18 mouse cellular contexts compared by ENCODE assay signal in the genomic region with DNA sequence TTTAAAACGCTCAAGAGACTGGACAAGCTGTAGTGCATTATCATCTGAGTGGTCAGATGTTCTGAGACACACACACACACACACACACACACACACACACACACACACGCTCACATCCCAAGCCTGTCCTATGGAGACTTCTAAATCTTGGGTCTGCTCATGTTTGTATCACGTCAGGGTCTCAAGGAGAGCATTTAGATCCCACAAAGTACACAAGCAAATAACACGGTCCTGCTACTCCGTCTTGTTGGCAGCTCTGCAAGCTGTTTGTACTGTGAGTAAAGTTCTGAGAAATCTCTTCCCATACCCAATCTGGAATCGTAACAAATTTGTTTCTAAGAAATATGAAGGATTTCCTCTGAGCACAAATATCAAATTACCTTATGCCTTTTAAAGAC.
A peak's percentile ranks its signal among the peaks of the same experiment; 100 is the strongest.
DNase-seq lines count a peak whose midpoint lies in the region; ATAC-seq lines count a peak whose summit lies in the region.
"Had no signal": no experiment of that assay in that cellular context is flagged by ENCODE, and none has a peak within 500 bp of the region (broad histone marks: within the 10 kb centered on the region; RNA-seq: fewer than 3 reads in every experiment).

No protein-coding gene starts in this region.

- no peaks in the 10 kb centered on the region for H3K9me3 ChIP-seq in embryonic facial prominence, embryonic 13.5 days
- no peaks in the 10 kb centered on the region for H3K9me3 ChIP-seq in embryonic facial prominence, embryonic 10.5 days
- H3K9me3 ChIP-seq in heart, embryonic 15.5 days (replicated peaks): no peaks in the 10 kb centered on the region
- H3K9me3 ChIP-seq: hindbrain, embryonic 15.5 days; limb, embryonic 12.5 days; midbrain, embryonic 13.5 days; neural tube, embryonic 15.5 days had no signal

- 0 out of 2 replicates have a peak, but pooled peaks cover 3% of the 10 kb centered on the region for H3K4me1 ChIP-seq in embryonic facial prominence, embryonic 13.5 days
- no peaks in the 10 kb centered on the region for H3K4me1 ChIP-seq in embryonic facial prominence, embryonic 10.5 days
- H3K4me1 ChIP-seq in heart, embryonic 15.5 days (replicated peaks): peaks cover 10% of the 10 kb centered on the region
- H3K4me1 ChIP-seq: hindbrain, embryonic 15.5 days; midbrain, embryonic 13.5 days; neural tube, embryonic 15.5 days had no signal

- 56% methylated on average over 6 of the region's 6 CpGs for WGBS in embryonic facial prominence, embryonic 13.5 days
- WGBS in embryonic facial prominence, embryonic 10.5 days: 88% methylated on average over 6 of the region's 6 CpGs
- 58% methylated on average over 6 of the region's 6 CpGs for WGBS in heart, embryonic 15.5 days

- no peaks in the 10 kb centered on the region for H3K27me3 ChIP-seq in embryonic facial prominence, embryonic 13.5 days
- no peaks in the 10 kb centered on the region for H3K27me3 ChIP-seq in embryonic facial prominence, embryonic 10.5 days (replicated peaks; ENCODE audit: low read depth, poor library complexity, severe bottlenecking)
- H3K27me3 ChIP-seq in heart, embryonic 15.5 days: no peaks in the 10 kb centered on the region
- H3K27me3 ChIP-seq: hindbrain, embryonic 15.5 days; limb, embryonic 12.5 days; midbrain, embryonic 13.5 days; neural tube, embryonic 15.5 days had no signal

- no peak overlapping the region for H3K9ac ChIP-seq in embryonic facial prominence, embryonic 13.5 days
- no peak overlapping the region for H3K9ac ChIP-seq in heart, embryonic 15.5 days
- H3K9ac ChIP-seq: forebrain, postnatal 0 days; hindbrain, embryonic 15.5 days; limb, embryonic 12.5 days; midbrain, embryonic 13.5 days; neural tube, embryonic 15.5 days had no signal

- DNase-seq in embryonic facial prominence, embryonic 10.5 days (ENCODE audit: low spot score): no peak
- DNase-seq in heart, adult 9 months (ENCODE audit: low spot score in 2 of 2): no peak
- peak; percentile 25 for DNase-seq in lung, postnatal 10 days
- no peak for DNase-seq in lung, adult 18-20 months
- DNase-seq in adrenal gland, postnatal 10 days: no peak
- DNase-seq: forebrain, postnatal 0 days; kidney, postnatal 10 days; right cerebral cortex, postnatal 25 days; thymus, postnatal 25 days had no signal

- H3K4me2 ChIP-seq in embryonic facial prominence, embryonic 13.5 days: no peak overlapping the region
- H3K4me2 ChIP-seq in heart, embryonic 15.5 days: peak overlapping the region; percentile 35; the same call in 1 of the 2 replicates
- H3K4me2 ChIP-seq: hindbrain, embryonic 15.5 days; limb, embryonic 12.5 days; midbrain, embryonic 13.5 days; neural tube, embryonic 15.5 days had no signal

- 0 out of 2 replicates have a peak overlapping the region, but pooled peaks have one; percentile 11 for H3K27ac ChIP-seq in embryonic facial prominence, embryonic 13.5 days
- no peak overlapping the region for H3K27ac ChIP-seq in embryonic facial prominence, embryonic 10.5 days (replicated peaks)
- H3K27ac ChIP-seq in heart, embryonic 15.5 days: peak overlapping the region; percentile 81
- H3K27ac ChIP-seq: hindbrain, embryonic 15.5 days; limb, embryonic 12.5 days; midbrain, embryonic 13.5 days; neural tube, embryonic 15.5 days had no signal

- peaks cover 13% of the 10 kb centered on the region for H3K36me3 ChIP-seq in embryonic facial prominence, embryonic 13.5 days
- peaks cover 21% of the 10 kb centered on the region for H3K36me3 ChIP-seq in embryonic facial prominence, embryonic 10.5 days (replicated peaks)
- peaks cover 16% of the 10 kb centered on the region; the same call in 1 of the 2 replicates for H3K36me3 ChIP-seq in heart, embryonic 15.5 days

- no peak overlapping the region for H3K4me3 ChIP-seq in embryonic facial prominence, embryonic 13.5 days
- no peak overlapping the region for H3K4me3 ChIP-seq in embryonic facial prominence, embryonic 10.5 days
- no peak overlapping the region for H3K4me3 ChIP-seq in heart, embryonic 15.5 days
- H3K4me3 ChIP-seq: hindbrain, embryonic 15.5 days; limb, embryonic 12.5 days; midbrain, embryonic 13.5 days; myocyte; neural tube, embryonic 15.5 days had no signal

- no peak for ATAC-seq in embryonic facial prominence, embryonic 13.5 days (ENCODE audit: insufficient number of reproducible peaks, insufficient read depth, low FRiP score, low TSS enrichment, low read depth)
- no peak for ATAC-seq in heart, embryonic 15.5 days (replicated peaks; ENCODE audit: insufficient number of reproducible peaks, insufficient read depth, low FRiP score, low read depth)
- ATAC-seq in monocyte, adult 5-6 weeks (replicated peaks; ENCODE audit: insufficient number of reproducible peaks, low FRiP score, low TSS enrichment, poor library complexity, severe bottlenecking): no peak
- ATAC-seq: forebrain, postnatal 0 days; intestine, embryonic 16.5 days; midbrain, embryonic 13.5 days had no signal
